Mouse (Mus musculus) central nervous system, embryonic 18 days (tissue): ENCODE data around the gene Ces2e. TPM values are rescaled to one million over a fixed set of nuclear protein-coding genes. Genes with fewer than 3 reads are reported as not detected.

Experiments
- polyA plus RNA-seq: library from polyadenylated mRNA; depleted of rRNA; stranded (reverse); fragments of >200 nt; gene quantifications from 2 replicates; pipeline ENCODE4 v1.2.3, GENCODE M21; 2012; rRNA removed

Ces2e gene
- polyA plus RNA-seq = not detected in 2 replicates

DNA sequence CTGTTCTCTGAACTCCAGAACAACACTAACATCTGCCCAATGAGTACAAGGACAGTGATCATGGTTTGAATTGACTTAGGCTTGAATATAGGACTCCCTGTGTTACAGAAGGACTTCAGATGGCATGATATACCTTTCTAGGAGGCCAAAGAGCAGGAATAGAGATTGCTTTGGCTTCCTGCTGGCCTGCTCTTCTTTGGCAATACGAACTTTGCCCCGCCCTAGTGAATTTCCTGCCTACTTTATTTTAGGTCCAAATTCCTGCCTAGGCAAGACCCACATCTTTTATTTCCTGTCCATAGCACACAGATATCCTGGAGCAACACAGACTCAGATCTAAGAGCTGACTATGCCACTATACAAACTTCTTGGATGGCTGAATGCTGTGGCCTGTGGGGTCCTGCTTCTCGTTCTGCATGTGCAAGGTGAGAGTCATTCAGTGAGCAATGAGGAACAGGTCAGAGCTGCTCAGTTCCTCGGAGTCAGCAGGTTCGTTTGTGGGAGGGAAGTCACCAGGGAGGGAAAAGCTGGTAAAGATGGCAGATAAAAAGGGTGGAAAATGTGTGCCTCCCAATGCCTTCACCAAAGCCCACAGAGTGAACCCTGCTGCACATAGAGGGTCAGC is at the start of gene Ces2e:
TSS of gene Ces2e (plus strand) at position 289 of the 625 bp plus-strand sequence.

DNA sequence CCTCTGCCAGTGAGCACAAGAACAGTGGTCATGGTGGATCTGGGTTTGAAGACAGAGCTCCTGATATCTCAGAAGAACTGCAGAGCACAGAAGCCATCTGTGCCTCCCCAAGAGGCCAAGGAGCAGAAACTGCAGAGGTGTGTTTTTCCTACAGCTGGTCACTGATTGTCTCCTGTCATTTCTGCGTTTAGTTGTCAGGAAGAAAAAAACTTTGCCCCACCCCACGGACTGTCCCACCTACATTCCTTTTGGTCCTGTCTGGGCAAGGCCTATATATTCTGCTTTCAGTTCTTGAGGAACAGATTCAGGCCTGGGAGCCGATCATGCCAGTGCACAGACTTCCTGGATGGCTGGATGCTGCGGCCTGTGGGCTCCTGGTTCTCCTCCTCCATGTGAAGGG is 21.0 kb downstream of the Ces2e start, which contains the start of gene Ces2f:
TSS of gene Ces2f (plus strand) at position 301 of the 400 bp plus-strand sequence.

DNA sequence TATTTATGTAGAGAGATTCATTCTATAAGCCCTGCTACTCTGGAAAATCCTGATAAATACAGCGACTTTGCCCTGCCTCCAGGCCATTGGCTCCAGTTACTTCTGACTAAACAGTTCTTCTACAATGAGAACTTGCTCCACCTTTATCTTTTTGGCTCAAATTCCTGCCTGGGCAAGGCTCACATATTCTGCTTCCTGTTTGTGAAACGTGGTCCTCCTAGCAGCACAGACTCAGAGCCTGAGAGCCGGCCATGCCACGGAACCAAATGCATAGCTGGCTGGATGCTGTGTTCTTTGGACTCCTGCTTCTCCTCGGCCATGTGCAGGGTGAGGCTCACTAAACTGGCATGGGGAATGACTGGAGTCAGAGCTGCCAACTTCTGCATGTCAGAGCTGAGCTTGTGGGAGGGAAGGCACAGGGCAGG is 35.5 kb downstream of the Ces2e start, which contains the start of gene Ces2g:
TSS of gene Ces2g (plus strand) at position 182 of the 425 bp plus-strand sequence.

Other genes starting within 250 kb of the Ces2e start
- not detected in 2 replicates for gene Ces2a, start 192.3 kb upstream of the Ces2e start, polyA plus RNA-seq
- 0.19 and 0.29 TPM in 2 replicates for gene Ces2b, start 94.7 kb upstream of the Ces2e start, polyA plus RNA-seq
- 0.05 TPM in 1 of 2 replicates, not detected in the other for gene Ces2c, start 79.2 kb upstream of the Ces2e start, polyA plus RNA-seq
- gene Ces2f, start 21.1 kb downstream of the Ces2e start, polyA plus RNA-seq = not detected in 2 replicates
- gene Ces2g, start 35.5 kb downstream of the Ces2e start, polyA plus RNA-seq = 0.08 and 0.11 TPM in 2 replicates
- not detected in 2 replicates for gene Ces2h, start 74.6 kb downstream of the Ces2e start, polyA plus RNA-seq
- gene Ces3a, start 122.3 kb downstream of the Ces2e start, polyA plus RNA-seq = not detected in 2 replicates
- gene Ces3b, start 157.5 kb downstream of the Ces2e start, polyA plus RNA-seq = not detected in 2 replicates
- gene Ces4a, start 205.5 kb downstream of the Ces2e start, polyA plus RNA-seq = 0.04 and 0.08 TPM in 2 replicates
- gene Cbfb, start 244.4 kb downstream of the Ces2e start, polyA plus RNA-seq = 27.4 and 27.6 TPM in 2 replicates